Mouse (Mus musculus): ENCODE results near the gene Anxa1. TPM values are rescaled to one million over a fixed set of nuclear protein-coding genes. Genes with fewer than 3 reads are reported as not detected.

The Anxa1 gene
- polyA plus RNA-seq (2014; fragmentation: Illumina TruSeq; extraction: RNeasy Lipid Tissue Mini Kit (QIAGEN cat#74804); ENCODE audit: low read depth, low replicate concordance), result 231 TPM

GRCm38 (mm10) chr19:20390455-20390994 is at the start of gene Anxa1:
Gene Anxa1 (minus strand): TSS chr19:20390944.

Other genes with a start within 250 kb of the Anxa1 start
- 894 TPM for gene Aldh1a1, start 101.8 kb upstream of the Anxa1 start, polyA plus RNA-seq (2014; fragmentation: Illumina TruSeq; extraction: RNeasy Lipid Tissue Mini Kit (QIAGEN cat#74804); ENCODE audit: low read depth, low replicate concordance)